Mouse (Mus musculus) forebrain, embryonic 13.5 days (tissue): ENCODE measurements at regions not wholly inside any gene's neighbourhood (a gene's known extent, or its start where the extent isn't known, plus 50 kb on each side); places are given as distances from the start of the nearest gene placed in this dataset.
A peak's percentile ranks its signal among the peaks of the same experiment; 100 is the strongest.

Experiments used
- ATAC-seq: fragments of 200-750 bp; cut with Nextera tagmentation; 2 replicates; pipeline ENCODE4 v1.8.0; 2017
- H3K27ac ChIP-seq: fragments of 300-500 bp; sonication (generic); 2 replicates; pipeline ENCODE4 v1.5.1; 2015; ENCODE audit warnings: inconsistent platforms, mild to moderate bottlenecking, moderate library complexity
- H3K27me3 ChIP-seq: fragments of 300-500 bp; sonication (generic); 2 replicates; pipeline ENCODE4 v1.6.1; 2015; ENCODE audit warnings: mild to moderate bottlenecking, inconsistent platforms
- H3K36me3 ChIP-seq: fragments of 300-500 bp; sonication (generic); 2 replicates; pipeline ENCODE4 v1.6.1; 2015; ENCODE audit warnings: mild to moderate bottlenecking, inconsistent platforms; ENCODE audit not compliant: poor library complexity, severe bottlenecking
- H3K4me1 ChIP-seq: fragments of 300-500 bp; sonication (generic); 2 replicates; pipeline ENCODE4 v1.6.1; 2015; ENCODE audit warnings: inconsistent platforms
- H3K4me2 ChIP-seq: fragments of 300-500 bp; sonication (generic); 2 replicates; pipeline ENCODE4 v1.6.1; 2015; ENCODE audit warnings: inconsistent platforms, mild to moderate bottlenecking, moderate library complexity
- H3K4me3 ChIP-seq: fragments of 300-500 bp; sonication (generic); 2 replicates; pipeline ENCODE4 v1.5.1; 2015; ENCODE audit warnings: mild to moderate bottlenecking, inconsistent platforms
- H3K9ac ChIP-seq: fragments of 300-500 bp; sonication (generic); 2 replicates; pipeline ENCODE4 v1.6.1; 2015; ENCODE audit warnings: mild to moderate bottlenecking, inconsistent platforms
- H3K9me3 ChIP-seq: fragments of 300-500 bp; sonication (generic); replicated peaks from 2 replicates; pipeline ENCODE4 v1.6.1; 2016; ENCODE audit warnings: inconsistent platforms
- WGBS: fragments of 180-500 bp; shearing (Covaris S2); methylation state at CpG from one replicate; pipeline ENCODE4 v1.1.7; 2015; 5-methylcytosine and 5-hydroxymethylcytosine counted together

DNA sequence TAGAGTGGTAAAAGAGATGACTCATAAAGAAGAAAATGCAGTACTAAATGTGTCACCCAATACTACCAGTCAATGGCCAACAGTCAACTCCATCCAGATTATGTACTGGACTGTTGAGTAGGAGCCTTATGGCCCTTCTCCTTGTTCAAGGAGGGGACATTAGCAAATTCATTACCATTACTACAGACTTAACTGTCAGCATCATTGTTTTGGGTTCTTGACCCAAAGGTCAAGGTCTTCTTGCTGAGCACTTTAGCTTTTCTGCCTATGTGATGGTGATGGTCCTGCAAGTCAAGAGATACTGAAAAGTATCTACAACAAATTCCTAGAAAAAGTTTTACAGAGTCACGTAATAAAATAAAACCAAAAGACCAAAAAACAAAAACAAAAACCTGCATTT lies 1251.4 kb downstream of the Gm37988 start:
- Histone ChIP-seq H3K4me3 (no peak overlapping the region), H3K4me1 (no peaks in the 10 kb centered on the region), H3K27me3 (no peaks in the 10 kb centered on the region), H3K36me3 (no peaks in the 10 kb centered on the region), H3K9ac (no peak overlapping the region), H3K4me2 (no peak overlapping the region), H3K27ac (no peak overlapping the region), H3K9me3 (no peaks in the 10 kb centered on the region)
- no peak for ATAC-seq
- WGBS = 86% methylated on average over 1 of the region's 1 CpGs

DNA sequence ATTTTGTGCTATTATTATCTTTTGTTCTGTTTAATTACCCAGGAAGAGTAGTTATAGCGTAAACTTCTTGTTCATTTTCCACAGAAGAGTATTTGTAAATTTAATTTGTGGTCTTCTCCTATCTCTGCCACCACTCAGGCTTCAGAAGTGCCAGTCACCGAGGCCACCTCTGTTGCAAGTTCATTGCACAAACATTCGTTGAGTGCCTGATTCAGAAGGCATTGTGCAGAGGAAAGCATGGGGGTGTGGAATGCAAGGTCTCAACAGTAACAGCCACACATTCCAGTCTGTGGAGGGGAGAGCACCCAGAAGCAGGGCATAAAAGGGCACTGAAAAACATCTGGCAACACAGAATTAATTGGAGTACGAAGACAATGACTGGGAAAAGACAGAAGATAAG lies 1268.9 kb downstream of the Gm37988 start:
- H3K4me1 ChIP-seq = no peaks in the 10 kb centered on the region
- H3K27me3 ChIP-seq = no peaks in the 10 kb centered on the region
- no peaks in the 10 kb centered on the region for H3K9me3 ChIP-seq
- 50% methylated on average over 4 of the region's 4 CpGs for WGBS
- H3K36me3 ChIP-seq = no peaks in the 10 kb centered on the region
- H3K27ac ChIP-seq = no peak overlapping the region
- H3K4me3 ChIP-seq = no peak overlapping the region
- no peak overlapping the region for H3K9ac ChIP-seq
- no peak overlapping the region for H3K4me2 ChIP-seq
- ATAC-seq = no peak

DNA sequence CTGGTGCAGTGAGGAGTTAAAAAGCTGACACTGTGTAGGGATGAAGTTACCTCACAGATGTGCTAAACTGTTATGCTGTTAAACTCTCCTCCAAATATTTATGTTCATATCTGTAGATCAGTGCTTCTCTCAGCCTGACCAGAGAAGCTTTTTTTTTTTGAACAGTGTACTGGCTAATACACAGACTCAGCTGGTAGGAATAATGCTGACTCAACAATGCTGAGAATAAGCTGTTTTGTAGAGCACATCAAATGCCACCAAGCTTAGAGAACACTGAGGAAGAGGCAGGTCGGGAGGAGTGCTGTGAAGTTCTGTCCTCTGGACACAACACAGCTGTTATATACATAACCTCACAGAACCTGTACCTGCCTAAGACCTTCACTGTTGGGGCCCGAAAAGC lies 1274.2 kb downstream of the Gm37988 start:
- Histone ChIP-seq H3K9ac (no peak overlapping the region), H3K9me3 (no peaks in the 10 kb centered on the region), H3K4me2 (no peak overlapping the region), H3K4me1 (no peaks in the 10 kb centered on the region), H3K4me3 (no peak overlapping the region), H3K36me3 (no peaks in the 10 kb centered on the region), H3K27me3 (no peaks in the 10 kb centered on the region), H3K27ac (no peak overlapping the region)
- WGBS = 83% methylated on average over 2 of the region's 2 CpGs
- ATAC-seq = no peak

DNA sequence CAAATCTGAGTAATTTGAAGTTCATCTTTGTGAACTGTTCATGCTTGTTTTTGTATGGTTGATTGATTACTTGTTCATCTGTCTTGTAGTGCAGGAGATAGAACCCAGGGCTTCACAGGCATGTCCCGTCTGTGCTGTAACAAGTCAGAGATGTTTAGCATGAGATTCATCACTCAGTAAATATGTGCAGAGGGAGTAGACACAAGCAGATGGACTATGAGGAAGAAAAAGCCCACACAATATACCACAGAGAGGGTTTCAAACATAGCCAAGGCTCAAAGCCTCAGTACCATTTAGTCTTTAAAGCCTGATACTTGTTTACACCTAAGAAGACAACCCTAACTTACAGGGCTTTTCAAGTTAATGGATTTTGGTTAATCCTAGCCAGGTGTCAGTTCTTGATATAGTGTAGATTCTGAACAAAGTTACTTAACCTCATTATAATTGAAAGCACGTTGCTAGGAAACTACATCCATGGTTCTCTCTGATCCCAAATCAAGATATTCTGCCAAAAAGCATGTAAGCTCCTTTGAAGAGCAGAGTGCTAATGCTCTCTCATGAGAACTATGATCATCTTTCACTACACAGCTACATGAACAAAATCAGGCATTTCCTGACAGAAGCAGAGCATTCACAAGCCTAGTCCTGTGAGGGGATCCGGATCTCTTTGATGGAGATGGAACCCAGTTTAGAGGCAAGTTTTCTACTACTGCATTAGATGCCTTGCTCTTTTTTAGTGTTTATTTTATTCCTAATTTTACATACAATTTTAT lies 1286.7 kb downstream of the Gm37988 start:
- no peaks in the 10 kb centered on the region for H3K36me3 ChIP-seq
- ATAC-seq = no peak
- 81% methylated on average over 3 of the region's 3 CpGs for WGBS
- H3K4me3 ChIP-seq = no peak overlapping the region
- H3K27me3 ChIP-seq = no peaks in the 10 kb centered on the region
- H3K9me3 ChIP-seq = no peaks in the 10 kb centered on the region
- no peak overlapping the region for H3K4me2 ChIP-seq
- no peak overlapping the region for H3K9ac ChIP-seq
- no peaks in the 10 kb centered on the region for H3K4me1 ChIP-seq
- no peak overlapping the region for H3K27ac ChIP-seq

DNA sequence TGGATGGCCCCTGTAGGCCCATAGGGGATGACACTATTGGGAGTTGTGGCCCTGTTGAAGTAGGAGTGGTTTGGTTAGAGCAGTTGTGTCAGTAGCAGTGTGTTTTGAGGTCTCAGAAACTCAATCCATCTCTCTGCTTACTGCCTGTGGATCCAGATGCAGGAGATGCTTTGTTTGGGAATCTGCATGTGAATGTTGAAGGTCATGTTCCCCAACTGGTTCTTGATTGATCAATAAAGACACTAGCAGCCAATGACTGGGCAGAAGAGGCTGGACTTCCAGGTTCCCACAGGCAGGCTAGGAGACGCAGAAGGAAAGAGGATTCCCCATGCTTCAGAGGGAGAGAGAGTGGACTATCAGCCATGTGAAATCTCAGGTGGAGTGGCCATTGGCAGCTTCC lies 1309.9 kb downstream of the Gm37988 start:
- Histone ChIP-seq H3K36me3 (no peaks in the 10 kb centered on the region), H3K4me1 (no peaks in the 10 kb centered on the region), H3K4me3 (no peak overlapping the region), H3K27ac (no peak overlapping the region), H3K9me3 (no peaks in the 10 kb centered on the region), H3K4me2 (no peak overlapping the region), H3K27me3 (no peaks in the 10 kb centered on the region), H3K9ac (no peak overlapping the region)
- no peak for ATAC-seq
- 50% methylated on average over 1 of the region's 1 CpGs for WGBS

DNA sequence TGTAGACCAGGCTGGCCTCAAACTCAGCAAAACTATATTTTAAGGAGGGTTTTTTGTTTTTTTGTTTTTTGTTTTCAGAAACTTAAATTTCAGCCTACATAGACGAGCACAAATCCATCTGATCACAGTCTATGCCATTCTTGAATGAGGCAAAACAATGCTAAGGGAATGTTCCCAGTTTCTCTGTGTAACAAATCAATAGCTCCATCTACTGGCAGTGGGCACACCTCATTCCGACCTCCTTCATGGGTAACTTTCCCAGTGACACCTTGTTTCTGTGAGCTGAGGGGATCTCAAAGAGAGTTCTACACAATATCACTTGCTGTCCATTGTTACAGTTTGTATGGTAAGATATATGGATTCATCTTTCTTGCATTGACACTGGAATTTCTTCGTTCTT lies 1327.4 kb downstream of the Gm37988 start:
- Histone ChIP-seq H3K9ac (no peak overlapping the region), H3K27me3 (no peaks in the 10 kb centered on the region), H3K4me2 (no peak overlapping the region), H3K4me3 (no peak overlapping the region), H3K27ac (no peak overlapping the region), H3K9me3 (no peaks in the 10 kb centered on the region), H3K36me3 (no peaks in the 10 kb centered on the region), H3K4me1 (no peaks in the 10 kb centered on the region)
- WGBS = 19% methylated on average over 3 of the region's 3 CpGs
- peak; percentile 48; the same call in 1 of the 2 replicates for ATAC-seq

DNA sequence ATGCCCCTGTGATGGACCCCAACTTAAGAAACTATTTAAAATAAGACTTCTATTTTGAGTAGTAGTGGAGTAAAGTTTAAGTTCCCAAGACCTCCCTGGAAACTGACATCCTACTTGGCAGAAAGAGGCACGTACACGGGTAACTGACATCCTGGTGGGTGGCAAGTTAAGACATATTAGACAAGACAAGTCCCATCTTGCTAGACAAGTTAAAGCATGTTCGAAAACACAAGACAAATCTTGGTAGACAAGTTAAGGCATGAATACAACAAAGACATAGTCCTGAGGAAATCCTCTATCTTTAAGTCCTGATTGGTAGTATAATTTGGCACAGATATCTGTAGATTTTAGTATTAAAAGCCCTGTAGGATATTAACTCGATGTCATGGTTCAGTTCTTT lies 1332.6 kb downstream of the Gm37988 start:
- 91% methylated on average over 4 of the region's 4 CpGs for WGBS
- no peak for ATAC-seq
- no peaks in the 10 kb centered on the region for H3K27me3 ChIP-seq

DNA sequence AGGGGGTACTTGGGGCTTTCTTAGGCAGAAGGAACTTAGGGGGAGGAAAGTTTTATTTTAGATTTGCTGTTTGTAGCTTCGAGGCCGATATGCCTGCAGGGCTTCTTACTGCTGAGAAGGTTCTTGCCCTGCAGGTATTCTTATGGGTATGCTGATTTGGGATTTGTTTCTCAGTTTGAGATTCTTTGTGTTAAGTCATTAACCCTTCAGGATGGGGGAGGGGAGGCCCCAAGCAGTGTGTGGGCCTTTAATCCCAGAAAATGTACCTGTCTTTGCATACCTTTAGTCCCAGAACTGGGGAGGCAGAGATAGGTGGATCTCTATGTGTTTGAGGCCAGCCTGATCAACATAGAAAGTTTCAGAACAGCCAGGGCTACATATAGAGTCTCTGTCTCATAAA lies 1335.1 kb downstream of the Gm37988 start:
- Histone ChIP-seq H3K4me2 (no peak overlapping the region), H3K27ac (no peak overlapping the region), H3K36me3 (no peaks in the 10 kb centered on the region), H3K9me3 (no peaks in the 10 kb centered on the region), H3K4me3 (no peak overlapping the region), H3K4me1 (no peaks in the 10 kb centered on the region), H3K9ac (no peak overlapping the region), H3K27me3 (no peaks in the 10 kb centered on the region)
- no peak for ATAC-seq
- 44% methylated on average over 2 of the region's 2 CpGs for WGBS

More for the DNA sequence above, 1332.6 kb downstream of the Gm37988 start:
- H3K4me2 ChIP-seq = no peak overlapping the region
- no peaks in the 10 kb centered on the region for H3K9me3 ChIP-seq
- H3K27ac ChIP-seq = no peak overlapping the region
- no peak overlapping the region for H3K9ac ChIP-seq
- H3K4me3 ChIP-seq = no peak overlapping the region
- H3K4me1 ChIP-seq = no peaks in the 10 kb centered on the region
- H3K36me3 ChIP-seq = no peaks in the 10 kb centered on the region

DNA sequence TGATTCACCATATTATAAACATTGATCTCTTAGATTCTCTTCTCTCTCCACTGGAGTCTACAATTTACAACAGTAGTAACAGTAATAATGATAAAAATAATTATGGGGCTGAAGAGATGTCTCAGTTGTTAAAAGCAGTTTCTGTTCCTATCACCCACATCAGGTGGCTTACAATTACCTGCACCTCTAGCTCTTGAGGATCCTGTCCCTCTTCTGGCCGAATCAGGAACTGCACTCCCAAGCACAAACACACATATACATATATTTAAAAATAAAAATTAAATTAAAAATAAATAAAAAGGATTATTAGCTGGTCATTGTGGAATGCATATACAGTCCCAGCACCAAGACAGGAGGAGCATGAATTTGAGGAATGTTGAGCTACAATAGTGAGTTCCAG lies 1336.2 kb downstream of the Gm37988 start:
- H3K27me3 ChIP-seq = no peaks in the 10 kb centered on the region
- H3K9me3 ChIP-seq = no peaks in the 10 kb centered on the region
- H3K4me1 ChIP-seq = no peaks in the 10 kb centered on the region
- H3K36me3 ChIP-seq = no peaks in the 10 kb centered on the region
- no peak for ATAC-seq
- no peak overlapping the region for H3K4me2 ChIP-seq
- no peak overlapping the region for H3K27ac ChIP-seq
- H3K9ac ChIP-seq = no peak overlapping the region
- no peak overlapping the region for H3K4me3 ChIP-seq
- 70% methylated on average over 1 of the region's 1 CpGs for WGBS

DNA sequence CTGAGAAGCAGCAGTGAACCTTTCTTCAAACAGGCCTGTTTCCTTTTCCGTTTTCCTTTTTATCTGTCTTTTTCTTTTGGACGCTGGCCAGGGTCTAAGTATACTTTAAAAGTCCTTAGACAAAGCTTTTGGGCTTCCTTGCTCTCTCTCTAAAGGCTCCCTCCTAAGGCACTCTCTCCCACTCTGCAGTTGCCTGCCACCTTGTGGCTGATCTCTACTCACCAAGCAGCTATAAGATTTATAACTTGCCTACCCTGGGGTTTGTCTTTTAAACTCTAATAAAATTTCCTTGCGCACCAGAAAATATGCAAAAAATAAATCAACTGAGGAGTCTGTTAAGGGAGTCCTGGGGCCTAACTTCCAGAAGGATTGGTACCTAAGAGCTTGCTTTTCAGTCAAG lies 1344.7 kb downstream of the Gm37988 start:
- H3K27me3 ChIP-seq = no peaks in the 10 kb centered on the region
- no peak overlapping the region for H3K4me3 ChIP-seq
- WGBS = 52% methylated on average over 3 of the region's 3 CpGs
- H3K36me3 ChIP-seq = no peaks in the 10 kb centered on the region
- no peaks in the 10 kb centered on the region for H3K9me3 ChIP-seq
- H3K4me2 ChIP-seq = no peak overlapping the region
- no peaks in the 10 kb centered on the region for H3K4me1 ChIP-seq
- no peak for ATAC-seq
- H3K9ac ChIP-seq = no peak overlapping the region
- no peak overlapping the region for H3K27ac ChIP-seq
